20 mouse cellular contexts compared by ENCODE assay signal in the genomic region with DNA sequence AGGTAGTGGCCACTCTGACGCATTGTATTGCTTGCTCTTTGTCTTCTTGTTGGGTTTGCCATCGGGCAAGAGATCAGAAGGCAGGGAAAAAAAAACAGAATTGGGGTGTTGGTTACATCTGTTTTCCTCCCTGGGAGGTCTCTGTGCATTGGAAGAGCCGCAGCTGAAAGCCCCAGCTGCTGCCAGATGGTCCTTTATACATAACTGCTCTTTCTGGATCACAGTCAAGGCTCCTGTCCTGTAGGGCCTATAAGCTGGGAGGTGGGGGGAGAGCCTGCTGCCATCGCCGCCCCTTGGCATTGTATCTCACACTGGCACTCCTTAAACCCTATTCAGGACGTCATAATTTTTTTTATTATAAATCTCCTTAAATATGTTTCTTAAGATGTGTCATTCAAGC.
DNase-seq lines count a peak whose midpoint lies in the region; ATAC-seq and TF ChIP-seq lines count a peak whose summit lies in the region.
"Had no signal": no experiment of that assay in that cellular context is flagged by ENCODE, and none has a peak within 500 bp of the region (broad histone marks: within the 10 kb centered on the region; RNA-seq: fewer than 3 reads in every experiment).

No protein-coding gene starts in this region.

- TF ChIP-seq CTCF in cerebellum, adult 2 months (IDR thresholded peaks at IDR 0.05; ENCODE audit: borderline replicate concordance, insufficient read depth, low read depth, low read length), result no peak

- ATAC-seq in limb, embryonic 14.5 days (ENCODE audit: low FRiP score, low read depth), result no peak
- peak; percentile 66; the same call in 1 of the 2 replicates for ATAC-seq in neural tube, embryonic 14.5 days (ENCODE audit: low read depth)
- no peak for ATAC-seq in neural tube, embryonic 15.5 days (ENCODE audit: low FRiP score)
- no peak for ATAC-seq in erythroblast, adult 5-6 weeks (replicated peaks; ENCODE audit: low FRiP score, poor library complexity, severe bottlenecking)
- ATAC-seq in megakaryocyte, adult 5-6 weeks (ENCODE audit: poor library complexity, severe bottlenecking), result no peak
- ATAC-seq: intestine, embryonic 15.5 days; liver, embryonic 12.5 days; lung, postnatal 0 days; Patski had no signal

- H3K27me3 ChIP-seq in cerebellum, adult 2 months (ENCODE audit: control insufficient read depth, insufficient read depth, low read length), result no peaks in the 10 kb centered on the region
- no peaks in the 10 kb centered on the region for H3K27me3 ChIP-seq in limb, embryonic 14.5 days (ENCODE audit: control insufficient read depth, insufficient read depth, low read length)
- no peaks in the 10 kb centered on the region for H3K27me3 ChIP-seq in limb, embryonic 10.5 days (ENCODE audit: low read depth, poor library complexity, severe bottlenecking)
- H3K27me3 ChIP-seq in neural tube, embryonic 14.5 days (ENCODE audit: control insufficient read depth, insufficient read depth, low read length), result no peaks in the 10 kb centered on the region
- no peaks in the 10 kb centered on the region for H3K27me3 ChIP-seq in neural tube, embryonic 15.5 days (replicated peaks)
- H3K27me3 ChIP-seq: forebrain, embryonic 12.5 days; intestine, embryonic 15.5 days; liver, embryonic 12.5 days; Patski had no signal

- no peak overlapping the region for H3K27ac ChIP-seq in cerebellum, adult 2 months (ENCODE audit: insufficient read depth, low read length)
- H3K27ac ChIP-seq in limb, embryonic 14.5 days (replicated peaks; ENCODE audit: low read depth, low read length), result no peak overlapping the region
- no peak overlapping the region for H3K27ac ChIP-seq in limb, embryonic 10.5 days
- H3K27ac ChIP-seq in neural tube, embryonic 14.5 days (ENCODE audit: low read depth, low read length), result peak overlapping the region; percentile 48; the same call in 1 of the 2 replicates
- no peak overlapping the region for H3K27ac ChIP-seq in neural tube, embryonic 15.5 days (replicated peaks)
- H3K27ac ChIP-seq: forebrain, embryonic 12.5 days; intestine, embryonic 15.5 days; liver, embryonic 12.5 days had no signal

- no peak overlapping the region for H3K4me2 ChIP-seq in limb, embryonic 14.5 days (replicated peaks; ENCODE audit: low read depth, low read length, severe bottlenecking)
- H3K4me2 ChIP-seq in neural tube, embryonic 14.5 days (ENCODE audit: low read depth, low read length), result no peak overlapping the region
- H3K4me2 ChIP-seq in neural tube, embryonic 15.5 days, result no peak overlapping the region
- H3K4me2 ChIP-seq: forebrain, embryonic 12.5 days; intestine, embryonic 15.5 days; liver, embryonic 12.5 days had no signal

- no peaks in the 10 kb centered on the region for H3K4me1 ChIP-seq in cerebellum, adult 2 months (ENCODE audit: control insufficient read depth, insufficient read depth, low read length)
- H3K4me1 ChIP-seq in limb, embryonic 14.5 days (ENCODE audit: control insufficient read depth, insufficient read depth, low read length), result peaks cover 5% of the 10 kb centered on the region; the same call in 1 of the 2 replicates
- peaks cover 4% of the 10 kb centered on the region; the same call in 1 of the 2 replicates for H3K4me1 ChIP-seq in limb, embryonic 10.5 days
- no peaks in the 10 kb centered on the region for H3K4me1 ChIP-seq in neural tube, embryonic 14.5 days (ENCODE audit: control insufficient read depth, insufficient read depth, low read length)
- no peaks in the 10 kb centered on the region; the same call in 1 of the 2 replicates for H3K4me1 ChIP-seq in neural tube, embryonic 15.5 days
- H3K4me1 ChIP-seq: forebrain, embryonic 12.5 days; intestine, embryonic 15.5 days; liver, embryonic 12.5 days had no signal

- H3K9me3 ChIP-seq in limb, embryonic 14.5 days (ENCODE audit: control insufficient read depth, low read length), result no peaks in the 10 kb centered on the region
- H3K9me3 ChIP-seq in limb, embryonic 10.5 days (replicated peaks), result no peaks in the 10 kb centered on the region
- H3K9me3 ChIP-seq in neural tube, embryonic 14.5 days (ENCODE audit: control insufficient read depth, low read length), result no peaks in the 10 kb centered on the region
- H3K9me3 ChIP-seq in neural tube, embryonic 15.5 days (replicated peaks), result no peaks in the 10 kb centered on the region
- H3K9me3 ChIP-seq: forebrain, embryonic 12.5 days; intestine, embryonic 15.5 days; liver, embryonic 12.5 days had no signal

- no peak overlapping the region for H3K9ac ChIP-seq in limb, embryonic 14.5 days (ENCODE audit: low read depth, low read length, severe bottlenecking)
- H3K9ac ChIP-seq in neural tube, embryonic 14.5 days (replicated peaks; ENCODE audit: low read depth, low read length), result no peak overlapping the region
- H3K9ac ChIP-seq in neural tube, embryonic 15.5 days (replicated peaks), result no peak overlapping the region
- H3K9ac ChIP-seq: forebrain, embryonic 12.5 days; intestine, embryonic 15.5 days; liver, embryonic 12.5 days had no signal

- no peak for TF ChIP-seq POLR2A in cerebellum, adult 2 months (IDR thresholded peaks at IDR 0.05; ENCODE audit: borderline replicate concordance, insufficient read depth, low read length)
- TF ChIP-seq POLR2A in limb, embryonic 14.5 days (IDR thresholded peaks at IDR 0.05; ENCODE audit: borderline replicate concordance, extremely low read depth, insufficient read depth, insufficient read length), result no peak

- H3K4me3 ChIP-seq in cerebellum, adult 2 months (replicated peaks; ENCODE audit: insufficient read depth, low read depth, low read length), result no peak overlapping the region
- no peak overlapping the region for H3K4me3 ChIP-seq in limb, embryonic 14.5 days (replicated peaks; ENCODE audit: low read length)
- H3K4me3 ChIP-seq in limb, embryonic 10.5 days, result no peak overlapping the region
- H3K4me3 ChIP-seq in neural tube, embryonic 14.5 days (ENCODE audit: low read depth, low read length), result no peak overlapping the region
- H3K4me3 ChIP-seq in neural tube, embryonic 15.5 days (replicated peaks), result no peak overlapping the region
- H3K4me3 ChIP-seq: forebrain, embryonic 12.5 days; intestine, embryonic 15.5 days; liver, embryonic 12.5 days had no signal

- peak; percentile 9 to 34 for DNase-seq in cerebellum, postnatal 10 days
- no peak for DNase-seq in cerebellum, adult 2 months
- DNase-seq in limb, embryonic 14.5 days (ENCODE audit: low spot score), result peak; percentile 72
- DNase-seq in limb, embryonic 10.5 days (ENCODE audit: low spot score), result no peak
- DNase-seq: adrenal gland, adult 8-10 months; cerebellum, postnatal 14 days; gastrocnemius, postnatal 10 days; heart, adult 18-20 months; heart, postnatal 36 days; kidney, adult 9 months; kidney, postnatal 36 days had no signal

- H3K36me3 ChIP-seq in limb, embryonic 14.5 days (ENCODE audit: control insufficient read depth, insufficient read depth, low read length), result no peaks in the 10 kb centered on the region
- no peaks in the 10 kb centered on the region for H3K36me3 ChIP-seq in limb, embryonic 10.5 days
- H3K36me3 ChIP-seq in neural tube, embryonic 14.5 days (ENCODE audit: control insufficient read depth, insufficient read depth, low read length), result no peaks in the 10 kb centered on the region
- H3K36me3 ChIP-seq in neural tube, embryonic 15.5 days, result no peaks in the 10 kb centered on the region
- H3K36me3 ChIP-seq: forebrain, embryonic 12.5 days; intestine, embryonic 15.5 days; liver, embryonic 12.5 days had no signal

- WGBS in cerebellum, adult 2 months, result 18% methylated on average over 6 of the region's 6 CpGs
- 33% methylated on average over 6 of the region's 6 CpGs for WGBS in limb, embryonic 14.5 days
- WGBS in limb, embryonic 10.5 days, result 78% methylated on average over 6 of the region's 6 CpGs
- 43% methylated on average over 6 of the region's 6 CpGs for whole genome bisulfite sequencing in neural tube, embryonic 14.5 days
- WGBS in neural tube, embryonic 15.5 days, result 35% methylated on average over 6 of the region's 6 CpGs

Comparison
In these comparisons a context has a peak if more than half of its experiments do, and no peak if none do; other contexts are left out.
1. DNase-seq: peak in cerebellum, postnatal 10 days (2 of 2) and limb, embryonic 14.5 days (single experiment); none in cerebellum, adult 2 months (0 of 2) and limb, embryonic 10.5 days (single experiment).